Mouse (Mus musculus): ENCODE data around the gene Dyrk3. TPM values are rescaled to one million over a fixed set of nuclear protein-coding genes. Genes with fewer than 3 reads are reported as not detected.

Dyrk3 gene
- 52.4 and 59.4 TPM in 2 replicates for total RNA-seq (2014; fragmentation: Nextera tagmentation)
- 16.9 and 18.1 TPM in 2 replicates for total RNA-seq (2017)
- polyA plus RNA-seq (2012), result 21.1 and 21.9 TPM in 2 replicates

DNA sequence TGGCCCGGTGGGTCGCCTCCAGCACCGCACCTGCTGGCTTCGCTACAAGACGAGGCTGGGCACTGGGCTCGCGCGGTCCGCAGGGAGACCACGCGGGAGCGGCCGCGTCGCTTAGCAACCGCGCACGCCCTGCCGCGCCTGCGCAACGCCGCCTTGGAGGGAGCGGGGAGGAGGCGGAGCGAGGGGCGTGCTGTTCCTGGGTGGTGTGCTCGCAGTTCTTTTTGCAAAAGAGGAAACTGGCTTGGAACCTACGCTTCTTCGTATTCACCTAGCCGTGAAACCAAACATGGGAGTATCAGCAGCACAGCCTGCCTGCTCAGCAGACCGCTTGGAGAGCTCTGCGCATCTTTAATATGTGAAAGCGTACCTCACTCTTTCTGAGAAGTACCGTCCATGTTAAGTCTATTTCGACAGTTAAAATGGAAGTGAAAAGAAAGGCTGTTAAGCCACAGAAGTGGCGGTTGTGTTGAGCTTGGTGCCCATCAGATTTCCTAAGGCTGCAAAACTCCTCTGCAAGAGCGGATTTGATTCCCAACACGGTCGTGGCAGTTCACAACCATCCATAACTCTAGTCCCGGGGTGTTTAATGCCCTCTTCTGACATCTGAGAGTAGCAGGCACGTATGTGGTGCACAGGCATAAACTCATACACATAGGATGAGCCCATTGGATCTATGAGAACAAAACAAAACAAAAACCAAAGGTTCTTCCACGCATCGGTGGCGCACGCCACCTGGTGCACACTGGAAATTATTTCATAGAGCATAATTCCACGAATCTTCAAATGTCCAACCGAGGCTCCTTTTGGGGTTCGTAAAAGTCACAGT lies at the start of gene Dyrk3:
Gene Dyrk3 (minus strand): TSS at position 150 of the 826 bp plus-strand sequence.
- H3K4me1 ChIP-seq (ENCODE audit: insufficient read depth, low read depth, low read length), result peaks cover 78% of the 10 kb centered on the region
- H3K4me3 ChIP-seq (ENCODE audit: low read depth, low read length), result peak within 1 kb of the TSS; percentile 84
- H3K9me3 ChIP-seq (replicated peaks), result no peaks in the 10 kb centered on the region
- TF ChIP-seq CTCF (IDR thresholded peaks at IDR 0.05; ENCODE audit: low read depth, low read length) (no peak), GATA2 (IDR thresholded peaks at IDR 0.05; ENCODE audit: borderline replicate concordance, low read depth, low read length) (no peak), TAL1 (conservative IDR thresholded peaks at IDR 0.05; ENCODE audit: low read depth, low read length) (no peak), POLR2AphosphoS5 (IDR thresholded peaks at IDR 0.05; ENCODE audit: insufficient replicate concordance, low read depth, low read length) (no peak), GATA1 (IDR thresholded peaks at IDR 0.05; ENCODE audit: borderline replicate concordance, low read length) (no peak)
- ATAC-seq (ENCODE audit: extremely low read depth, insufficient number of reproducible peaks, low FRiP score, poor library complexity, severe bottlenecking), result peak; percentile 64
- no peaks in the 10 kb centered on the region for H3K27me3 ChIP-seq (ENCODE audit: insufficient read depth, low read length)
- peak; percentile 95 for DNase-seq (ENCODE audit: low spot score)
- peaks cover 24% of the 10 kb centered on the region for H3K36me3 ChIP-seq (replicated peaks)

GRCm38 (mm10) chr1:131187856-131188255 lies 49.7 kb upstream of the Dyrk3 start:
- H3K36me3 ChIP-seq (replicated peaks), result no peaks in the 10 kb centered on the region
- TF ChIP-seq GATA2 (IDR thresholded peaks at IDR 0.05; ENCODE audit: borderline replicate concordance, low read depth, low read length) (no peak), CTCF (IDR thresholded peaks at IDR 0.05; ENCODE audit: low read depth, low read length) (no peak), TAL1 (conservative IDR thresholded peaks at IDR 0.05; ENCODE audit: low read depth, low read length) (no peak), POLR2AphosphoS5 (IDR thresholded peaks at IDR 0.05; ENCODE audit: insufficient replicate concordance, low read depth, low read length) (no peak), GATA1 (IDR thresholded peaks at IDR 0.05; ENCODE audit: borderline replicate concordance, low read length) (no peak)
- ATAC-seq (ENCODE audit: extremely low read depth, insufficient number of reproducible peaks, low FRiP score, poor library complexity, severe bottlenecking), result no peak

DNA sequence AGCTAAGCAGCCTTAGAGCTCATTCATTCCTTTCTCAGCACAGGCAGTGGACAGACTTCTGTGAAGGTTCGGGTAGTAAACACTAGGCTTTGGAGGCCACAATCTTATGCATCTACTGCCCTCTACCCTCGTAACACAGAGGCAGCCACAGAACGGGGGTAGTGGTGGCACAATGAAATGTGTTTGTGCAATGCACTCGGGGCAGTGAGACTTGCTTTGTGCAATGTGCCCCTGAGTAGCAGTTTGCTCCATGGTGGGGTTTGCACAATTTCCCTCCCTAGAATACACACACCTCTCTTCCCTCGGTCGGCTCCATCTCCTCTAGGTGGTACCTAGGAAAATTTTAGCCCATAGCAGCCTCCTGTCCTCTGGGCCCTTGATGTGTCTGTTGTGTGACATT lies 48.9 kb upstream of the Dyrk3 start:
- Histone ChIP-seq H3K27me3 (ENCODE audit: insufficient read depth, low read length) (peaks cover 69% of the 10 kb centered on the region), H3K9me3 (replicated peaks) (no peaks in the 10 kb centered on the region), H3K36me3 (replicated peaks) (no peaks in the 10 kb centered on the region), H3K4me1 (ENCODE audit: insufficient read depth, low read depth, low read length) (peaks cover 12% of the 10 kb centered on the region), H3K4me3 (ENCODE audit: low read depth, low read length) (no peak overlapping the region)
- DNase-seq (ENCODE audit: low spot score), result no peak
- ATAC-seq (ENCODE audit: extremely low read depth, insufficient number of reproducible peaks, low FRiP score, poor library complexity, severe bottlenecking), result no peak
- TF ChIP-seq TAL1 (conservative IDR thresholded peaks at IDR 0.05; ENCODE audit: low read depth, low read length) (no peak), POLR2AphosphoS5 (IDR thresholded peaks at IDR 0.05; ENCODE audit: insufficient replicate concordance, low read depth, low read length) (no peak)

More at GRCm38 (mm10) chr1:131187856-131188255, 49.7 kb upstream of the Dyrk3 start:
- DNase-seq (ENCODE audit: low spot score), result no peak
- no peak overlapping the region for H3K4me3 ChIP-seq (ENCODE audit: low read depth, low read length)
- H3K9me3 ChIP-seq (replicated peaks), result no peaks in the 10 kb centered on the region
- H3K4me1 ChIP-seq (ENCODE audit: insufficient read depth, low read depth, low read length), result peaks cover 7% of the 10 kb centered on the region; the same call in 1 of the 2 replicates
- H3K27me3 ChIP-seq (ENCODE audit: insufficient read depth, low read length), result peaks cover 70% of the 10 kb centered on the region

GRCm38 (mm10) chr1:131185821-131186506 lies 47.8 kb upstream of the Dyrk3 start:
- Histone ChIP-seq H3K4me1 (ENCODE audit: insufficient read depth, low read depth, low read length) (peaks cover 17% of the 10 kb centered on the region), H3K9me3 (replicated peaks) (no peaks in the 10 kb centered on the region), H3K4me3 (ENCODE audit: low read depth, low read length) (no peak overlapping the region), H3K36me3 (replicated peaks) (peaks cover 4% of the 10 kb centered on the region), H3K27me3 (ENCODE audit: insufficient read depth, low read length) (peaks cover 65% of the 10 kb centered on the region)
- DNase-seq (ENCODE audit: low spot score) (no peak), ATAC-seq (ENCODE audit: extremely low read depth, insufficient number of reproducible peaks, low FRiP score, poor library complexity, severe bottlenecking) (no peak)
- no peak for TF ChIP-seq TAL1 (conservative IDR thresholded peaks at IDR 0.05; ENCODE audit: low read depth, low read length)
- no peak for TF ChIP-seq GATA2 (IDR thresholded peaks at IDR 0.05; ENCODE audit: borderline replicate concordance, low read depth, low read length)
- TF ChIP-seq POLR2AphosphoS5 (IDR thresholded peaks at IDR 0.05; ENCODE audit: insufficient replicate concordance, low read depth, low read length), result no peak
- no peak for TF ChIP-seq GATA1 (IDR thresholded peaks at IDR 0.05; ENCODE audit: borderline replicate concordance, low read length)

- TF ChIP-seq TAL1 (conservative IDR thresholded peaks at IDR 0.05; ENCODE audit: low read depth, low read length) (no peak), POLR2AphosphoS5 (IDR thresholded peaks at IDR 0.05; ENCODE audit: insufficient replicate concordance, low read depth, low read length) (no peak), GATA2 (IDR thresholded peaks at IDR 0.05; ENCODE audit: borderline replicate concordance, low read depth, low read length) (no peak), GATA1 (IDR thresholded peaks at IDR 0.05; ENCODE audit: borderline replicate concordance, low read length) (no peak), CTCF (IDR thresholded peaks at IDR 0.05; ENCODE audit: low read depth, low read length) (no peak)
- Histone ChIP-seq H3K4me3 (ENCODE audit: low read depth, low read length) (no peak overlapping the region), H3K4me1 (ENCODE audit: insufficient read depth, low read depth, low read length) (peaks cover 17% of the 10 kb centered on the region), H3K9me3 (replicated peaks) (no peaks in the 10 kb centered on the region), H3K27me3 (ENCODE audit: insufficient read depth, low read length) (peaks cover 65% of the 10 kb centered on the region), H3K36me3 (replicated peaks) (peaks cover 12% of the 10 kb centered on the region)
- no peak for ATAC-seq (ENCODE audit: extremely low read depth, insufficient number of reproducible peaks, low FRiP score, poor library complexity, severe bottlenecking)
- DNase-seq (ENCODE audit: low spot score), result no peak
Measured at GRCm38 (mm10) chr1:131184956-131185660, 47.0 kb upstream of the Dyrk3 start.
